Mouse (Mus musculus) testis, adult 2 months (tissue): ENCODE data around the gene Nuak1.

Experiments
- CTCF ChIP-seq: fragments of 200-500 bp; IDR thresholded peaks from 2 replicates; pipeline ENCODE4 v1.5.1; 2012; ENCODE audit warnings: low read depth, mild to moderate bottlenecking, inconsistent platforms, low read length, moderate library complexity; ENCODE audit not compliant: control insufficient read depth, insufficient read depth, insufficient replicate concordance
- POLR2A ChIP-seq: fragments of 200-500 bp; IDR thresholded peaks from 2 replicates; pipeline ENCODE4 v1.6.1; 2012; ENCODE audit warnings: low read depth, mild to moderate bottlenecking, inconsistent platforms, low read length, moderate library complexity; ENCODE audit not compliant: control insufficient read depth

DNA sequence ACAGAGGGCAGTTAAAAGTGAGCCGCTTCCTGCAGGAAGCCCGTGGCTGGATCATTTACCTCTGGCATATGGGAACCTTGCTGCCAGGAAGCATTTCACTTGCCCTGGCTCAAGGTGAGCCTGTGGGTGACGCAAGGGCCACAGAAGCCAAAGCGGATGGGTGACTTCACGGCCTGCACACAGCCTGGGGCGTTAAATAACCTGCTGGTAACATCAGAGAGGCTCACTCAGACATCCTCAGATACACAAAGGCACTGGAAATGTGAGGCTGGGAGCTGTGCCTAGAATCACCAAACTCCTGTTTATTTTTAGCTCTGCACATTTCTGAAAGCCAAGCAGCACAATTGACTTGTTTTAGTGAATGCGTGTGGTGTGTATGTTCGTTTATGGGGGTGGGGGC is 23.6 kb downstream of the Nuak1 start:
- TF ChIP-seq CTCF = no peak
- TF ChIP-seq POLR2A = no peak
